Mouse (Mus musculus): ENCODE results near the gene Oard1. TPM values are rescaled to one million over a fixed set of nuclear protein-coding genes. Genes with fewer than 3 reads are reported as not detected.

The Oard1 gene
- polyA plus RNA-seq, 1 experiment from 2014 or later: 38.3 TPM

Other genes with a start within 250 kb of the Oard1 start
- gene A530064D06Rik, start 242.7 kb upstream of the Oard1 start, polyA plus RNA-seq (2015; fragmentation: Nextera tagmentation; extraction: Ambion mirVana): not detected in 2 replicates
- gene Trem1, start 177.2 kb upstream of the Oard1 start, polyA plus RNA-seq (2015; fragmentation: Nextera tagmentation; extraction: Ambion mirVana): not detected in 2 replicates
- not detected in 2 replicates for gene Trem3, start 162.2 kb upstream of the Oard1 start, polyA plus RNA-seq (2015; fragmentation: Nextera tagmentation; extraction: Ambion mirVana)
- gene Treml4, start 145.7 kb upstream of the Oard1 start, polyA plus RNA-seq (2015; fragmentation: Nextera tagmentation; extraction: Ambion mirVana): not detected in 2 replicates
- gene Treml2, start 110.5 kb upstream of the Oard1 start, polyA plus RNA-seq (2015; fragmentation: Nextera tagmentation; extraction: Ambion mirVana): 0.08 TPM in 1 of 2 replicates, not detected in the other
- gene B430306N03Rik, start 93.9 kb upstream of the Oard1 start, polyA plus RNA-seq (2015; fragmentation: Nextera tagmentation; extraction: Ambion mirVana): 0.09 and 0.22 TPM in 2 replicates
- gene Trem2, start 63.6 kb upstream of the Oard1 start, polyA plus RNA-seq (2015; fragmentation: Nextera tagmentation; extraction: Ambion mirVana): 3.9 and 4.2 TPM in 2 replicates
- gene Treml1, start 50.1 kb upstream of the Oard1 start, polyA plus RNA-seq (2015; fragmentation: Nextera tagmentation; extraction: Ambion mirVana): 0.41 TPM in 2 replicates
- gene Nfya, start 108 bp upstream of the Oard1 start, polyA plus RNA-seq (2015; fragmentation: Nextera tagmentation; extraction: Ambion mirVana): 12.2 and 12.3 TPM in 2 replicates
- gene Apobec2, start 22.9 kb downstream of the Oard1 start, polyA plus RNA-seq (2015; fragmentation: Nextera tagmentation; extraction: Ambion mirVana): 0.31 and 0.55 TPM in 2 replicates
- 1.7 and 2.6 TPM in 2 replicates for gene Tspo2, start 41.5 kb downstream of the Oard1 start, polyA plus RNA-seq (2015; fragmentation: Nextera tagmentation; extraction: Ambion mirVana)
- 0.22 and 0.23 TPM in 2 replicates for gene Unc5cl, start 44.9 kb downstream of the Oard1 start, polyA plus RNA-seq (2015; fragmentation: Nextera tagmentation; extraction: Ambion mirVana)

All from midbrain, embryonic 15.5 days (tissue).